ENCODE assay signal across 10 mouse cellular contexts in the genomic region with DNA sequence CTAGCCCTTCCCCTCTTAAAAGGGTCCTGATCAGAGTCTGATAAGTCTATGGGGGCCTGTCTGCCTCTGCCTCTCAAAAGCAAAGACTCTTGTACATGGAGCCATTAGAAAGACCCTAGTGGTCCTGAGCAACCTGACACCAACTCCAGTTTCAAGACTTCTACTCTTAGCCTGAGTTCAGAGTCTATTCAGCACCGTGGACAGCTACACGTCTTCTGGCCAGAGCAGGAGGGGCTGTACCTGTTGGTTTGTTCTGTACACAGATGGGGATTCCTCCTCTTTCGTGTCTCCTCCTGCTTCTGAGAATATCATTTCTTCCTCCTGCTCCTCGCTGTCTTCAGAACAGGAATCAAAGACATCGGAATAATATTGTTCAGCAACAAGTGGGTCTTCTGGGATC.
DNase-seq lines count a peak whose midpoint lies in the region; ATAC-seq and TF ChIP-seq lines count a peak whose summit lies in the region.
"Had no signal": no experiment of that assay in that cellular context is flagged by ENCODE, and none has a peak within 500 bp of the region (broad histone marks: within the 10 kb centered on the region; RNA-seq: fewer than 3 reads in every experiment).

No protein-coding gene starts in this region.

- no peak overlapping the region for H3K4me3 ChIP-seq in hindbrain, embryonic 14.5 days (replicated peaks; ENCODE audit: low read length)
- no peak overlapping the region for H3K4me3 ChIP-seq in hindbrain, embryonic 16.5 days (ENCODE audit: low read length)
- no peak overlapping the region for H3K4me3 ChIP-seq in embryonic facial prominence, embryonic 10.5 days
- no peak overlapping the region for H3K4me3 ChIP-seq in myocyte
- H3K4me3 ChIP-seq: megakaryocyte, embryonic 14.5 days had no signal

- no peaks in the 10 kb centered on the region for H3K36me3 ChIP-seq in hindbrain, embryonic 14.5 days (replicated peaks; ENCODE audit: control insufficient read depth, insufficient read depth)
- H3K36me3 ChIP-seq in hindbrain, embryonic 16.5 days (ENCODE audit: control insufficient read depth, insufficient read depth, low read length), result no peaks in the 10 kb centered on the region
- H3K36me3 ChIP-seq in embryonic facial prominence, embryonic 10.5 days (replicated peaks), result no peaks in the 10 kb centered on the region
- no peaks in the 10 kb centered on the region for H3K36me3 ChIP-seq in myocyte (ENCODE audit: control insufficient read depth, insufficient read depth)

- H3ac ChIP-seq in myocyte (ENCODE audit: control insufficient read depth, insufficient read length), result no peak overlapping the region

- no peaks in the 10 kb centered on the region for H3K27me3 ChIP-seq in hindbrain, embryonic 14.5 days (ENCODE audit: control insufficient read depth, insufficient read depth, low read length)
- H3K27me3 ChIP-seq in hindbrain, embryonic 16.5 days (replicated peaks; ENCODE audit: control insufficient read depth, insufficient read depth, low read length), result no peaks in the 10 kb centered on the region
- no peaks in the 10 kb centered on the region for H3K27me3 ChIP-seq in embryonic facial prominence, embryonic 10.5 days (replicated peaks; ENCODE audit: low read depth, poor library complexity, severe bottlenecking)
- no peaks in the 10 kb centered on the region for H3K27me3 ChIP-seq in myocyte (ENCODE audit: control insufficient read depth, insufficient read depth, insufficient read length)
- H3K27me3 ChIP-seq: megakaryocyte, embryonic 14.5 days had no signal

- no peak overlapping the region for H3K27ac ChIP-seq in hindbrain, embryonic 14.5 days
- H3K27ac ChIP-seq in hindbrain, embryonic 16.5 days (ENCODE audit: low read depth, low read length), result no peak overlapping the region
- no peak overlapping the region for H3K27ac ChIP-seq in embryonic facial prominence, embryonic 10.5 days (replicated peaks)

- H3K9ac ChIP-seq in hindbrain, embryonic 14.5 days, result no peak overlapping the region
- no peak overlapping the region for H3K9ac ChIP-seq in hindbrain, embryonic 16.5 days (ENCODE audit: low read depth, low read length)

- no peak for ATAC-seq in hindbrain, embryonic 14.5 days (ENCODE audit: low FRiP score)
- ATAC-seq in hindbrain, embryonic 16.5 days, result no peak
- ATAC-seq: forebrain, embryonic 14.5 days had no signal

- peak; percentile 37 for DNase-seq in hindbrain, embryonic 14.5 days (ENCODE audit: low spot score)
- DNase-seq in thymus, postnatal 14 days, result peak; percentile 5
- DNase-seq in thymus, postnatal 0 days (ENCODE audit: low spot score), result no peak
- DNase-seq in embryonic facial prominence, embryonic 10.5 days (ENCODE audit: low spot score), result peak; percentile 71
- no peak for DNase-seq in gastrocnemius, postnatal 10 days
- no peak for DNase-seq in cerebellum, postnatal 36 days

- H3K4me1 ChIP-seq in hindbrain, embryonic 14.5 days (replicated peaks; ENCODE audit: control insufficient read depth, insufficient read depth, low read length), result no peaks in the 10 kb centered on the region
- no peaks in the 10 kb centered on the region for H3K4me1 ChIP-seq in hindbrain, embryonic 16.5 days (ENCODE audit: control insufficient read depth, insufficient read depth, low read depth, low read length)
- no peaks in the 10 kb centered on the region for H3K4me1 ChIP-seq in embryonic facial prominence, embryonic 10.5 days
- H3K4me1 ChIP-seq: megakaryocyte, embryonic 14.5 days had no signal

- WGBS in hindbrain, embryonic 14.5 days, result 33% methylated on average over 5 of the region's 5 CpGs
- WGBS in hindbrain, embryonic 16.5 days, result 35% methylated on average over 5 of the region's 5 CpGs
- WGBS in embryonic facial prominence, embryonic 10.5 days, result 30% methylated on average over 5 of the region's 5 CpGs

- no peaks in the 10 kb centered on the region for H3K9me3 ChIP-seq in hindbrain, embryonic 14.5 days (ENCODE audit: control insufficient read depth, low read length)
- no peaks in the 10 kb centered on the region for H3K9me3 ChIP-seq in hindbrain, embryonic 16.5 days (ENCODE audit: control insufficient read depth, low read length)
- peaks cover 3% of the 10 kb centered on the region; the same call in 1 of the 2 replicates for H3K9me3 ChIP-seq in embryonic facial prominence, embryonic 10.5 days

- H3K4me2 ChIP-seq in hindbrain, embryonic 14.5 days (replicated peaks), result no peak overlapping the region
- H3K4me2 ChIP-seq in hindbrain, embryonic 16.5 days (ENCODE audit: low read length), result no peak overlapping the region
- no peak overlapping the region for H3K4me2 ChIP-seq in myocyte (ENCODE audit: low read depth)

- no peak for TF ChIP-seq POLR2A in myocyte (IDR thresholded peaks at IDR 0.05; ENCODE audit: insufficient read length, low read depth)

- H3K79me2 ChIP-seq in myocyte (ENCODE audit: control insufficient read depth, insufficient read depth), result no peaks in the 10 kb centered on the region

TF ChIP-seq in myocyte, 11 proteins besides CTCF, POLR2A, EP300 and RAD21:
- TF ChIP-seq POLR2AphosphoS2 (IDR thresholded peaks at IDR 0.05; ENCODE audit: insufficient read length, low read depth) (no peak), REST (IDR thresholded peaks at IDR 0.05; ENCODE audit: insufficient read depth, insufficient read length) (peak; percentile 81)

Comparison
In these comparisons a context has a peak if more than half of its experiments do, and no peak if none do; other contexts are left out.
1. DNase-seq: peak in hindbrain, embryonic 14.5 days (single experiment), thymus, postnatal 14 days (single experiment) and embryonic facial prominence, embryonic 10.5 days (single experiment); none in thymus, postnatal 0 days (single experiment), gastrocnemius, postnatal 10 days (single experiment) and cerebellum, postnatal 36 days (0 of 2).